Mouse (Mus musculus) heart, postnatal 0 days (tissue): ENCODE measurements at regions not wholly inside any gene's neighbourhood (a gene's known extent, or its start where the extent isn't known, plus 50 kb on each side); places are given as distances from the start of the nearest gene placed in this dataset.
A peak's percentile ranks its signal among the peaks of the same experiment; 100 is the strongest.

Experiments used
- ATAC-seq: fragments of 200-750 bp; cut with Nextera tagmentation; 2 replicates; pipeline ENCODE4 v1.8.0; 2017; ENCODE audit warnings: low read depth, moderate number of reproducible peaks, moderate library complexity; ENCODE audit not compliant: insufficient read depth
- DNase-seq: peaks from one replicate; pipeline ENCODE4 v3.0.0-alpha.2; 2016; ENCODE audit warnings: low spot score
- H3K27ac ChIP-seq: fragments of 300-500 bp; sonication (generic); 2 replicates; pipeline ENCODE4 v1.5.1; 2014; ENCODE audit warnings: low read depth, mild to moderate bottlenecking
- H3K27me3 ChIP-seq: fragments of 300-500 bp; sonication (generic); 2 replicates; pipeline ENCODE4 v1.6.1; 2014; ENCODE audit warnings: low read length, mixed read lengths; ENCODE audit not compliant: control insufficient read depth, insufficient read depth
- H3K36me3 ChIP-seq: fragments of 300-500 bp; sonication (generic); replicated peaks from 2 replicates; pipeline ENCODE4 v1.6.1; 2014; ENCODE audit warnings: low read length, mixed read lengths; ENCODE audit not compliant: control insufficient read depth, insufficient read depth
- H3K4me1 ChIP-seq: fragments of 300-500 bp; sonication (generic); 2 replicates; pipeline ENCODE4 v1.6.1; 2014; ENCODE audit warnings: antibody characterized with exemption; ENCODE audit not compliant: control insufficient read depth, insufficient read depth
- H3K4me2 ChIP-seq: fragments of 300-500 bp; sonication (generic); 2 replicates; pipeline ENCODE4 v1.6.1; 2014; ENCODE audit warnings: low read depth, mild to moderate bottlenecking, low read length, moderate library complexity
- H3K4me3 ChIP-seq: fragments of 300-500 bp; sonication (generic); 2 replicates; pipeline ENCODE4 v1.5.1; 2014; ENCODE audit warnings: low read depth, low read length
- H3K9ac ChIP-seq: fragments of 300-500 bp; sonication (generic); replicated peaks from 2 replicates; pipeline ENCODE4 v1.6.1; 2014; ENCODE audit warnings: low read depth, low read length, mixed read lengths
- H3K9me3 ChIP-seq: fragments of 300-500 bp; sonication (generic); replicated peaks from 2 replicates; pipeline ENCODE4 v1.6.1; 2016; ENCODE audit warnings: low read length; ENCODE audit not compliant: control insufficient read depth
- CTCF ChIP-seq: IDR thresholded peaks from 2 replicates; pipeline ENCODE4 v1.5.1; 2016; ENCODE audit warnings: antibody characterized with exemption, control low read depth, low read depth
- EP300 ChIP-seq: IDR thresholded peaks from 2 replicates; pipeline ENCODE4 v1.6.1; 2016; ENCODE audit warnings: antibody characterized with exemption, low read depth
- WGBS: fragments of 180-500 bp; shearing (Covaris S2); extraction: QIAGEN DNeasy Blood & Tissue Kit; methylation state at CpG from one replicate; pipeline ENCODE4 v1.1.7; 2014; 5-methylcytosine and 5-hydroxymethylcytosine counted together

GRCm38 (mm10) chr9:46386333-46386732 is 66.5 kb upstream of the 4931429L15Rik start:
- 86% methylated on average over 3 of the region's 3 CpGs for WGBS
- no peak overlapping the region for H3K4me3 ChIP-seq
- no peak overlapping the region for H3K27ac ChIP-seq
- ATAC-seq (no peak), DNase-seq (no peak)
- no peaks in the 10 kb centered on the region for H3K36me3 ChIP-seq
- no peaks in the 10 kb centered on the region for H3K4me1 ChIP-seq
- H3K9ac ChIP-seq = no peak overlapping the region
- H3K27me3 ChIP-seq = peaks cover 21% of the 10 kb centered on the region; the same call in 1 of the 2 replicates
- TF ChIP-seq EP300 = no peak
- no peak for TF ChIP-seq CTCF
- H3K9me3 ChIP-seq = 0 out of 2 replicates have a peak, but pooled peaks cover 4% of the 10 kb centered on the region
- no peak overlapping the region for H3K4me2 ChIP-seq

- Histone ChIP-seq H3K4me1 (no peaks in the 10 kb centered on the region), H3K9ac (no peak overlapping the region), H3K27me3 (no peaks in the 10 kb centered on the region), H3K36me3 (no peaks in the 10 kb centered on the region), H3K27ac (no peak overlapping the region), H3K4me3 (no peak overlapping the region), H3K4me2 (no peak overlapping the region), H3K9me3 (0 out of 2 replicates have a peak, but pooled peaks cover 3% of the 10 kb centered on the region)
- peak; percentile 47; the same call in 1 of the 2 replicates for ATAC-seq
- DNase-seq = no peak
- no peak for TF ChIP-seq CTCF
- no peak for TF ChIP-seq EP300
- WGBS = 44% methylated on average over 4 of the region's 4 CpGs
These were observed 61.6 kb upstream of the 4931429L15Rik start for GRCm38 (mm10) chr9:46381342-46381741.

- 0 out of 2 replicates have a peak, but pooled peaks have one; percentile 17 for ATAC-seq
These were observed 59.7 kb upstream of the 4931429L15Rik start for GRCm38 (mm10) chr9:46379453-46379852.

DNA sequence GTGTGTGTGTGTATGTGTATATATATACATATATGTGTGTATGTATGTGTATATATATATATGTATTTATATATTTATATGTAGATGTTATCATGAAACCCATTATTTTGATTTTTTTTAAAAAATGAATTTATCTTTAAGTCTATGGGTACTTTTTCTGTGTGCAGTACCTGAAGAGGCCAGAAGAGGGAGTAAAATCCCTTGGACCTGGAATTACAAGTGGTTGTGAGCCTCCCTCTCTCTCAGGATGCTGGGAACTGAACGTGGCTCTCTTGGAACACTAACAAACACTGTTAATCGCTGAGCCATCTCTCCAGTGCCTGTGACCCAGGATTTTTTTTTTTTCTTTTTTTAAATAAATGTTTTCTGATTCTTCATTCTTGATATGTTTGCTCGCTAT is 58.6 kb upstream of the 4931429L15Rik start:
- Histone ChIP-seq H3K36me3 (no peaks in the 10 kb centered on the region), H3K9ac (no peak overlapping the region), H3K27ac (no peak overlapping the region), H3K4me3 (no peak overlapping the region), H3K4me1 (no peaks in the 10 kb centered on the region), H3K27me3 (no peaks in the 10 kb centered on the region), H3K4me2 (no peak overlapping the region), H3K9me3 (no peaks in the 10 kb centered on the region)
- no peak for ATAC-seq
- 83% methylated on average over 3 of the region's 3 CpGs for WGBS
- TF ChIP-seq CTCF = no peak
- no peak for DNase-seq

More at GRCm38 (mm10) chr9:46379453-46379852, 59.7 kb upstream of the 4931429L15Rik start:
- Histone ChIP-seq H3K9ac (no peak overlapping the region), H3K27ac (0 out of 2 replicates have a peak overlapping the region, but pooled peaks have one; percentile 16), H3K4me3 (no peak overlapping the region; the same call in 1 of the 2 replicates), H3K4me1 (no peaks in the 10 kb centered on the region), H3K4me2 (peak overlapping the region; percentile 28), H3K36me3 (no peaks in the 10 kb centered on the region), H3K27me3 (no peaks in the 10 kb centered on the region), H3K9me3 (no peaks in the 10 kb centered on the region)
- DNase-seq = peak; percentile 16
- 47% methylated on average over 11 of the region's 11 CpGs for WGBS
- TF ChIP-seq EP300 = no peak
- TF ChIP-seq CTCF = no peak
